Mouse (Mus musculus): ENCODE data around the gene Igfbp5. TPM values are rescaled to one million over a fixed set of nuclear protein-coding genes. Genes with fewer than 3 reads are reported as not detected.

Gene Igfbp5
- polyA plus RNA-seq, 1 experiment from 2014 or later: 20.9 TPM

DNA sequence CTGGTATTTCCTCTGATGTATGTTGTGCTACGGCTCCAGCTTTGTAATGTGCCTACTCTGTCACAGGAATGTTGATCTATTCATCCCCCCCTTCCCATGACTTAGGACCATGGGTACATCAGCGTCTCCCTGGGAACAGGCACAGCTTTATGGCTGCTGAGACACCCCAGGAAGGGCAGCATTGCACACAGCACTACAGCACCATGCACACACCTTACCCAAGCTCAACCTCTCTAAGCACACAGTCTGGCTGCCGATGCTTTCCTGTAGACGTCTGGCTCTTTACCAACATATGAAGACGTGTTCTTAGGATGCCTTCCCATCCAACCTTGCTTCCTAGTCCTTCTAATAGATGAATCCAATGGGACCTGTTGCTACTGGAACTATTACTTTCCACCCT, 8.3 kb downstream of the Igfbp5 start:
- WGBS: 58% methylated on average over 5 of the region's 5 CpGs

DNA sequence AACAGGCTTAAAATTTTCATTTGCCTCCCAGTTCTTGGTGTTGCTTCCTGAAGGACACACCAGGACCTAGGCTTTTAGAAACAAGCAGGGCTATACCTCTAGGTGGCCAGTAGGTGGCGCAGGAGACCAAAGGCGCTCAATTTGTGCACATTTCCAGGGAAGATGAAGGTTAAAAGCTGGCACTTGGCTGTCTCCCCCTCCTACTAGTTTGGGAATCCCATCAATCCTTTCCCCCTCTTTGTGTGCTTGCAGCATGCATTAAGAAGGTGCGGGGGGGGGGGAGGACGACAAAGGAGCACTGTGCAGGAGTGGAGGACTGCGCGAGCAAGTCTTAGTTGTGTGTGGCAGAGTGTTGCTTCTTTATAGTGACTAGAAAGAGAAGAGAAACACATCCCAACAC, 8.8 kb downstream of the Igfbp5 start:
- Histone ChIP-seq H3K27ac (0 out of 2 replicates have a peak overlapping the region, but pooled peaks have one; percentile 21), H3K9me3 (replicated peaks) (no peaks in the 10 kb centered on the region), H3K4me3 (no peak overlapping the region), H3K9ac (no peak overlapping the region), H3K27me3 (no peaks in the 10 kb centered on the region), H3K36me3 (ENCODE audit: poor library complexity, severe bottlenecking) (peaks cover 30% of the 10 kb centered on the region; the same call in 1 of the 2 replicates), H3K4me1 (peaks cover 37% of the 10 kb centered on the region), H3K4me2 (no peak overlapping the region)
- WGBS: 5% methylated on average over 6 of the region's 6 CpGs
- peak; percentile 30 for ATAC-seq

More for the DNA sequence above, 8.3 kb downstream of the Igfbp5 start:
- peaks cover 26% of the 10 kb centered on the region; the same call in 1 of the 2 replicates for H3K36me3 ChIP-seq (ENCODE audit: poor library complexity, severe bottlenecking)
- no peaks in the 10 kb centered on the region for H3K9me3 ChIP-seq (replicated peaks)
- no peak for ATAC-seq
- no peaks in the 10 kb centered on the region for H3K27me3 ChIP-seq
- 0 out of 2 replicates have a peak overlapping the region, but pooled peaks have one; percentile 21 for H3K27ac ChIP-seq
- peaks cover 40% of the 10 kb centered on the region for H3K4me1 ChIP-seq
- H3K9ac ChIP-seq: no peak overlapping the region
- H3K4me2 ChIP-seq: no peak overlapping the region
- no peak overlapping the region for H3K4me3 ChIP-seq

DNA sequence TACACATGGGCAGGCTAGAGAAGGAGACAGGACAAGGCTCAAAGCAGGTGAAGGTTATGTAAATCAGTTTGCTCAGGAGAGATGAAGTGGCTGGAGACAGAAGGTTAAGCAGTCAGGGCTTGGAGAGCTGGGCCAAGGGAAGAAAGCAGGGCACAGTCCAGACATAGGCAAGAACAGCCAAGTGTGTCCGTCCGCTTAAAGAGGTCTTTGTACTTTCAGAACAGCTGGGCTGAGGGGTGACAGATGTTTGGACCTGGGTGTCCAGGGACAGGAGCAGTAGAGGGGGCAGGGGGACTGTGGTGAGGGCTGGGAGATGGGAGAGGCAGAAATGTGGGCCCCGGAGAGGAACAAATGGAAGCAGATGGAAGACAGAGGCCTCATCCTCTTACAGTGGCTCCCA, 10.4 kb downstream of the Igfbp5 start:
- peaks cover 22% of the 10 kb centered on the region for H3K4me1 ChIP-seq
- no peaks in the 10 kb centered on the region for H3K27me3 ChIP-seq
- peaks cover 45% of the 10 kb centered on the region for H3K36me3 ChIP-seq (ENCODE audit: poor library complexity, severe bottlenecking)
- H3K4me3 ChIP-seq: no peak overlapping the region
- no peak overlapping the region for H3K27ac ChIP-seq
- H3K9me3 ChIP-seq (replicated peaks): no peaks in the 10 kb centered on the region
- no peak for ATAC-seq
- 87% methylated on average over 3 of the region's 3 CpGs for WGBS
- H3K4me2 ChIP-seq: no peak overlapping the region
- H3K9ac ChIP-seq: no peak overlapping the region; the same call in 1 of the 2 replicates

DNA sequence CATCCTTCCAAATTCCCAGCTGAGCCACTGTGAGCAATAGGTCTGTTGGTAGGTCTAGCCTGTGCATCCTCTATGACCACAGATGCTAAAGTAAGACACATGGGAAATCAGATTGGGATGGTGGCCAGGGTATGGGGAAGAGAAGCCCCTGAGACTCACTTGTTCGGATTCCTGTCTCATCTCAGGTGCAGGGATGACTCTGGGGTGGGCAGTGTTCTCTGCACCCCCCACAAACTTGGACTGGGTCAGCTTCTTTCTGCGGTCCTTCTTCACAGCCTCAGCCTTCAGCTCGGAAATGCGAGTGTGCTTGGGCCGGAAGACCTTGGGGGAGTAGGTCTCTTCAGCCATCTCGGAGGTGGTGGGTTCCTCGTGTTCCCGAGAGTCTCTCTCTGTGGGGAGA, 11.0 kb downstream of the Igfbp5 start:
- H3K4me1 ChIP-seq: peaks cover 25% of the 10 kb centered on the region
- H3K4me2 ChIP-seq: no peak overlapping the region
- peaks cover 45% of the 10 kb centered on the region for H3K36me3 ChIP-seq (ENCODE audit: poor library complexity, severe bottlenecking)
- H3K4me3 ChIP-seq: no peak overlapping the region
- no peak overlapping the region for H3K27ac ChIP-seq
- H3K27me3 ChIP-seq: no peaks in the 10 kb centered on the region
- 86% methylated on average over 8 of the region's 8 CpGs for WGBS
- H3K9me3 ChIP-seq (replicated peaks): no peaks in the 10 kb centered on the region
- no peak overlapping the region for H3K9ac ChIP-seq
- ATAC-seq: no peak

DNA sequence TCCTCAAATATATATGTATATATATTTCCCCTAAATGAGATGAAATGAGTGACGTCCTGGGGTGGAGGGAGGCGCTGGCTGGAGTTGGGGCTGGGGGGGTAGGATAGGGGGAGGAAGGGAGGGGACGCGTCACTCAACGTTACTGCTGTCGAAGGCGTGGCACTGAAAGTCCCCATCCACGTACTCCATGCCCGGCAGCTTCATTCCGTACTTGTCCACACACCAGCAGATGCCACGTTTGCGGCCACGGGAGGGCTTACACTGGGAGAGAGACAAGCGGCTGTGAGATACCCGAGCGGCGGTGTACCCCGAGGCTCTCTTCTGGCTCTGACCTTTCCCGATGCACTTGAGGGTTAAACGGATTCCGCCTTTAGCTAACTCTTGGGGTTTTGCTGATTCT, 12.4 kb downstream of the Igfbp5 start:
- Histone ChIP-seq H3K27me3 (no peaks in the 10 kb centered on the region), H3K9me3 (replicated peaks) (no peaks in the 10 kb centered on the region), H3K4me2 (no peak overlapping the region), H3K4me3 (no peak overlapping the region), H3K27ac (no peak overlapping the region), H3K36me3 (ENCODE audit: poor library complexity, severe bottlenecking) (peaks cover 45% of the 10 kb centered on the region), H3K9ac (no peak overlapping the region), H3K4me1 (peaks cover 22% of the 10 kb centered on the region)
- no peak for ATAC-seq
- 91% methylated on average over 21 of the region's 21 CpGs for WGBS

DNA sequence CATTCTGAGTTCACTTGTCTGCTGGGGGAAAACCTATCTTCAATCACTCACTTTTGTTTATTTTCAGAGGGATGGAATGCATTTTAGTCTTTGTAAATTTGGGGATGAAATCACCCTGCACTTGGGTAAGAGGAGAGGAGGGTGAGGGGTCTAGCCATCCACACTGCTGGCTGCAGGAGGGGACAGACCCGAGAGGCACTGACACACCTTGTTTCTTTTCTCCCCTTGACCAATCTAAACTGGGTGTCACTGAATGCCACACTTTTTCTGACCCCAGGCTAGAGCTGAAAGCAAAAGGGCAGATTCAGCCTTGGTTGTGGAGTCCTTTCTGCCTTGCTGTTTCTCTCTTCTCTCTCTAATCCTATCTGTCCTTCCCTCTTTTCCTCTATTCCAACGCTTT, 13.0 kb downstream of the Igfbp5 start:
- H3K27me3 ChIP-seq: no peaks in the 10 kb centered on the region
- H3K27ac ChIP-seq: no peak overlapping the region
- 79% methylated on average over 2 of the region's 2 CpGs for WGBS
- H3K4me1 ChIP-seq: peaks cover 17% of the 10 kb centered on the region
- H3K4me2 ChIP-seq: no peak overlapping the region
- H3K4me3 ChIP-seq: no peak overlapping the region
- H3K9ac ChIP-seq: no peak overlapping the region
- no peaks in the 10 kb centered on the region for H3K9me3 ChIP-seq (replicated peaks)
- H3K36me3 ChIP-seq (ENCODE audit: poor library complexity, severe bottlenecking): peaks cover 45% of the 10 kb centered on the region
- no peak for ATAC-seq

DNA sequence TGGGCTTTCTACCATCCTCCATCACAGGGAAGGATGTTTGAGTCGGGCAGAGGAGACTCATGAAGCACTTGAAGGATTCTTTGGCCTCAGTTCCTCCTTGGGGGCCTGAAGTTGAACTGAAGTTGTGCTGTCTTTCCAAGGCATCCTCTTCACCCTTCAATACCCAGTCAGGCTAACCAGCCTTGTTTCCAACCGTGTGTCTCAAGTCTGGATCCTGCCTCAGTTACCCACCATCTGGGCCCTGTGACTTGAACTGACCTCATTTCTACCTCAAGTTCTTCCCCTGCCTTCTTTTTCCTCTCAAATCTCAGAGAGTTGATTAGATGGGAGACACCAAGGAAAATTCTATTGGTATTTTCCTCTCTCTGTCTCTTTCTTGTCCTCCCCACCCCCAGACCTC, 14.2 kb downstream of the Igfbp5 start:
- peaks cover 9% of the 10 kb centered on the region for H3K4me1 ChIP-seq
- H3K27me3 ChIP-seq: no peaks in the 10 kb centered on the region
- ATAC-seq: no peak
- peaks cover 45% of the 10 kb centered on the region for H3K36me3 ChIP-seq (ENCODE audit: poor library complexity, severe bottlenecking)
- no peaks in the 10 kb centered on the region for H3K9me3 ChIP-seq (replicated peaks)
- no peak overlapping the region for H3K9ac ChIP-seq
- H3K27ac ChIP-seq: no peak overlapping the region
- WGBS: 90% methylated on average over 2 of the region's 2 CpGs
- H3K4me2 ChIP-seq: no peak overlapping the region
- no peak overlapping the region for H3K4me3 ChIP-seq

DNA sequence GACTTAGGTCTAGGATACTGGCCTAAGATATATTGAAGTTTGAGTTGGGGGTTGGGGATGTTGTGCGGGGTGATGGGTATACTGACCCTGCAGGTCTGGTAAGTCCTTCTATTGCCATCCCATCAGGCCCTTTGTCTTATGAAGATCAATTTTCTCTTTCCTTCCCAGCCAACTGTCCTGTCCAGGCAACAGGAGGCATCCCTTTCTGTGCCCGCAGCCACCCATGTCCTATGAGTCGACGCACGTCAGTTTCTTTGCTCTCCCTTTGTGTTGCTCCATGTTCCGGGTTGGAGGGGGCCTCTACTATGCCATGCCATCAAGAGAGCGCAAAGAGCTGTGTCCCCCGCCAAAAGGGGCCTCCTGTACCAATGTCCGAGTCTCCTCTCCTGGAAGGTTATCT, 14.7 kb downstream of the Igfbp5 start:
- no peak for ATAC-seq
- Histone ChIP-seq H3K4me2 (no peak overlapping the region), H3K27me3 (no peaks in the 10 kb centered on the region), H3K4me3 (no peak overlapping the region), H3K9ac (no peak overlapping the region), H3K9me3 (replicated peaks) (no peaks in the 10 kb centered on the region), H3K27ac (no peak overlapping the region), H3K4me1 (peaks cover 9% of the 10 kb centered on the region), H3K36me3 (ENCODE audit: poor library complexity, severe bottlenecking) (peaks cover 45% of the 10 kb centered on the region)
- WGBS: 94% methylated on average over 9 of the region's 9 CpGs

DNA sequence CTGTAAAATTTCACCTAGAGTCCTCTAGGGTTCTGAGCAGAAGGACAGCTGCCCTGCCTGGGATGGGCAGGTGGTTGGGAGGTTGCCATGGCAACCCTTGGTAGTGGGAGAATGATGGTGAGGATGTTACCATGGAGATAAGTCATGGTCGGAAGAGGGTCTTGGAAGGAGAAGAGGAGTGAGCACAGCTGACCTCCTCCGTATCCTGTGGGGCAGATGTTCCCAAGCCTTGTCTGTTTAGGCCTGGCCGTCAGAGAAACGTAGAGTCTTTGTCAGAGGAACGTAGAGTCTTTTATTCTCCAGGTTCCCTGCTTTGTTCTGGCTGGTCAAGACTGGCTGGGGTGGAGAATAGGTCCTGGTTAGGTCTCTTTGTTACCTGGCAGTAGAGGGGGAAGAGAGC, 15.8 kb downstream of the Igfbp5 start:
- H3K4me2 ChIP-seq: no peak overlapping the region
- H3K4me1 ChIP-seq: peaks cover 14% of the 10 kb centered on the region
- H3K4me3 ChIP-seq: no peak overlapping the region
- H3K27ac ChIP-seq: peak overlapping the region; percentile 65
- H3K36me3 ChIP-seq (ENCODE audit: poor library complexity, severe bottlenecking): peaks cover 39% of the 10 kb centered on the region
- H3K27me3 ChIP-seq: no peaks in the 10 kb centered on the region
- 34% methylated on average over 5 of the region's 5 CpGs for WGBS
- no peaks in the 10 kb centered on the region for H3K9me3 ChIP-seq (replicated peaks)
- H3K9ac ChIP-seq: no peak overlapping the region
- peak; percentile 22 for ATAC-seq

DNA sequence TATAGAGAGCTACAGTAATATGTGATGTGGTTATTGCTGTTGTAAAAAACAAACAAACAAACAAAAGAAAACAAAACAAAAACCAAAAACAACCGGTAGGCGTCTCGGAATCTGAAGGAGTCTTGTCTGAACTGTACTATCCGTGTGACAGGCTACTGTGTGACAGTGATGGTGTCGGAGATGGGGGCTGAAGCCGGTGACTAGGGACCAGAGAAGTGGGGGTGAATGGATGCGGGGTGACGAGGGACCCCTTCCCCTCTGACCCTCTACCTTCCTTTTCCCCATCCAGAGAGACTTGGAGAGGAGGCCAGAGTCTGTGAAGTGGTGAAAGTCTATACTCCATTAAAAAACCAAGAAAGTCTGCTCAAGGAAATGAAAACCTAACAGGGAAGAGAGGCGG, 16.4 kb downstream of the Igfbp5 start:
- Histone ChIP-seq H3K9me3 (replicated peaks) (no peaks in the 10 kb centered on the region), H3K9ac (no peak overlapping the region), H3K4me3 (no peak overlapping the region), H3K27ac (0 out of 2 replicates have a peak overlapping the region, but pooled peaks have one; percentile 65), H3K36me3 (ENCODE audit: poor library complexity, severe bottlenecking) (peaks cover 36% of the 10 kb centered on the region), H3K27me3 (no peaks in the 10 kb centered on the region), H3K4me1 (peaks cover 14% of the 10 kb centered on the region), H3K4me2 (no peak overlapping the region)
- no peak; the same call in 1 of the 2 replicates for ATAC-seq
- 88% methylated on average over 9 of the region's 9 CpGs for WGBS

DNA sequence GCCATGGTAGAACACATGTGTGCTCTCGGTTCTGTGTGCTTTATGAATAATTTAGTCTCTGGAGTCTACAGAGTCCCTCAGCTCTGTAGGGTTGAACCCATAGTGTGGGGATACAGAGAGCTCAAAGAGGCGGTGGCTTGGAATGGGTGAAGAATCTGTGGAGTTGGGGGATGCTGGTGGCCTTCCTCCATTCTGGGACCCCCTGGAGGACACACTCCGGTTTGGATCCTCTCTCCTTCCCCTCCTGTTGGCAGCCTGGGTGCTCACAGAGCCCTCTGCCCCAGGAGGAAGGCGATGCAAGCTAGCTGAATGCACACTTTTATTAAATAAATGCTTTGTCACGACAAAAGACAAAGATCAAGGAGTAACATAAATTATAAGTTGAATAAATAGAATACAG, 17.1 kb downstream of the Igfbp5 start:
- 72% methylated on average over 5 of the region's 5 CpGs for WGBS
- no peak overlapping the region for H3K9ac ChIP-seq
- ATAC-seq: no peak

DNA sequence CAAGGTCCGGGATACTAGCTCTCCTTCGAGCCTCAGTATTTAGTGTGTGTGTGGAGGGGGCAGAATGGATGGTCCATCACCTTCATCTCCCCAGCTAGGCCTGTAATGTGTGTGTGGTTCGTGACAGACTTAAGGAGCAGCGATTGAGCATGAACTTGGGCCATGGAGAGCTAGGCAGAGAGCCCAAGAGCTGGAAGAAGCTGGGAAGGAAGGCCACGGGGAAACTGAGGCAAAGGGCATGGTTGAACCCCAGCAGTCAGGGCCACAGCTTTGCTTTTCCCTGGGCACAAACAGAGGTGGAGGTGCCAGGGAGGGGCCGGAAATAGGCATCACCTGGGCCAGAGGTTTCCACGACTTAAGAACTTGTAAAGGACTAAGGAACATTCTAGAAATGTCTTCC, 17.5 kb downstream of the Igfbp5 start:
- Histone ChIP-seq H3K4me2 (no peak overlapping the region), H3K36me3 (ENCODE audit: poor library complexity, severe bottlenecking) (peaks cover 37% of the 10 kb centered on the region), H3K27me3 (no peaks in the 10 kb centered on the region), H3K9ac (no peak overlapping the region), H3K27ac (no peak overlapping the region), H3K4me3 (no peak overlapping the region), H3K4me1 (peaks cover 14% of the 10 kb centered on the region), H3K9me3 (replicated peaks) (no peaks in the 10 kb centered on the region)
- 89% methylated on average over 7 of the region's 7 CpGs for WGBS
- ATAC-seq: no peak

More for the DNA sequence above, 17.1 kb downstream of the Igfbp5 start:
- Histone ChIP-seq H3K27me3 (no peaks in the 10 kb centered on the region), H3K4me3 (no peak overlapping the region), H3K9me3 (replicated peaks) (no peaks in the 10 kb centered on the region), H3K36me3 (ENCODE audit: poor library complexity, severe bottlenecking) (peaks cover 37% of the 10 kb centered on the region), H3K4me1 (peaks cover 14% of the 10 kb centered on the region), H3K4me2 (no peak overlapping the region), H3K27ac (no peak overlapping the region)

DNA sequence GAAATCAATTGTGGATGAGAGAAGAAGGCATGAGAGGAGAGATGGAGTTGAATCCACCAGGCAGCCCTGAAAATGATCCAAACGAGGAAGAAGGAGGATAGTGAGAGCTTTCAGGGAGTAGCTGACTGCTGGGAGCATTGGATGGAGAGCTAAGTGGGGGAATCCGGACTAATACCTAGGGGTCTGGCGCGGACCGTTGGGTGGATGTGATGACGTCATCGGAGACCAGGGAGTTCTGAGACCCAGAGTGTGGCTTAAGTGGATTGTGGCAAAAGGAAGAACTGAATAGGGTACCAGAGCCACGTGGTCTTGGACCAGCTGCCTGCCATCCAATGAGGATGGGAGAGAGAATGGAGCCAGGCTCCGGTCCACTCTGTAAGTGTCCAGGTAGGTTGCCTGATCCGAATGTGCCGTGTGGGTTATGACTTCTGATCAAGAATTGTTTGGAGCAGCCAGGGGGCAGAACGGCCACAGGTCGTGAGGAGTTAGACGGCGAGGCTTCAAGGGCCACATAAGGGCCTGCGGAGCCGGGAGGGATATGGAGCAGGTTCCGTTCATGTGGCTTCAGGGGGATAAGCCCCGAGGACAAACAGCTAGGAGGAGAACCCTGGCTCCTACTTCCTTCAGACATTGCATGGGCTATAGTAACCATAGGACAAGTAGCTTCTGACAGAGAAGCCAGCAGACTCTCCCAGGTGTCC, 18.3 kb downstream of the Igfbp5 start:
- H3K27me3 ChIP-seq: no peaks in the 10 kb centered on the region
- 84% methylated on average over 19 of the region's 19 CpGs for WGBS
- H3K4me2 ChIP-seq: no peak overlapping the region
- H3K9me3 ChIP-seq (replicated peaks): no peaks in the 10 kb centered on the region
- H3K27ac ChIP-seq: no peak overlapping the region
- peaks cover 39% of the 10 kb centered on the region for H3K36me3 ChIP-seq (ENCODE audit: poor library complexity, severe bottlenecking)
- H3K9ac ChIP-seq: no peak overlapping the region
- no peak for ATAC-seq
- no peak overlapping the region for H3K4me3 ChIP-seq
- H3K4me1 ChIP-seq: peaks cover 14% of the 10 kb centered on the region

All from forebrain, embryonic 13.5 days (tissue).